Comparison of ENCODE assay signal across 9 mouse cellular contexts in genomic region chr10:120478164-120478563, GRCm38 (mm10). TPM values are rescaled to one million over a fixed set of nuclear protein-coding genes. Genes with fewer than 3 reads are reported as not detected.
DNase-seq lines count a peak whose midpoint lies in the region; ATAC-seq and TF ChIP-seq lines count a peak whose summit lies in the region.
"Had no signal": no experiment of that assay in that cellular context is flagged by ENCODE, and none has a peak within 500 bp of the region (broad histone marks: within the 10 kb centered on the region; RNA-seq: fewer than 3 reads in every experiment).

No protein-coding gene starts in this region.

- H3K4me1 ChIP-seq in heart, embryonic 16.5 days (ENCODE audit: control insufficient read depth, insufficient read depth, low read length): peaks cover 4% of the 10 kb centered on the region; the same call in 1 of the 2 replicates
- peaks cover 11% of the 10 kb centered on the region for H3K4me1 ChIP-seq in limb, embryonic 12.5 days (replicated peaks)
- peaks cover 25% of the 10 kb centered on the region for H3K4me1 ChIP-seq in neural tube, embryonic 12.5 days

- no peak for TF ChIP-seq POLR2A in brain, embryonic 14.5 days (IDR thresholded peaks at IDR 0.05; ENCODE audit: borderline replicate concordance, extremely low read depth, insufficient read depth, insufficient read length, poor library complexity, severe bottlenecking)

- H3K9me3 ChIP-seq in heart, embryonic 16.5 days (replicated peaks; ENCODE audit: control insufficient read depth, low read length): no peaks in the 10 kb centered on the region
- H3K9me3 ChIP-seq in limb, embryonic 12.5 days: no peaks in the 10 kb centered on the region
- no peaks in the 10 kb centered on the region for H3K9me3 ChIP-seq in neural tube, embryonic 12.5 days

- H3K36me3 ChIP-seq in heart, embryonic 16.5 days (ENCODE audit: control insufficient read depth, insufficient read depth): no peaks in the 10 kb centered on the region
- H3K36me3 ChIP-seq in limb, embryonic 12.5 days: no peaks in the 10 kb centered on the region
- no peaks in the 10 kb centered on the region for H3K36me3 ChIP-seq in neural tube, embryonic 12.5 days

- no peak for DNase-seq in gastrocnemius, adult 2 months
- no peak for DNase-seq in gastrocnemius, adult 8-10 months (ENCODE audit: low spot score in 2 of 2)
- peak; percentile 77 for DNase-seq in brain, embryonic 14.5 days (ENCODE audit: low read depth)
- no peak for DNase-seq in thymus, postnatal 36 days
- DNase-seq in thymus, postnatal 14 days: no peak

- intact Hi-C loops in gastrocnemius, adult 2 months (cut with DNase I): loop anchor here (10.0 kb wide), 1 partner anchor 53 kb away; no protein-coding TSS in a partner anchor

- TF ChIP-seq CTCF in gastrocnemius, adult 2 months (IDR thresholded peaks at IDR 0.05): no peak
- no peak for TF ChIP-seq CTCF in brain, embryonic 14.5 days (IDR thresholded peaks at IDR 0.05; ENCODE audit: borderline replicate concordance, extremely low read depth, insufficient read depth, insufficient read length)

- peak overlapping the region; percentile 100 for H3K4me2 ChIP-seq in heart, embryonic 16.5 days (ENCODE audit: low read depth, low read length)
- H3K4me2 ChIP-seq in limb, embryonic 12.5 days: peak overlapping the region; percentile 88
- peak overlapping the region; percentile 96 for H3K4me2 ChIP-seq in neural tube, embryonic 12.5 days (replicated peaks)

- H3K9ac ChIP-seq in heart, embryonic 16.5 days (ENCODE audit: low read length): peak overlapping the region; percentile 16; the same call in 1 of the 2 replicates
- H3K9ac ChIP-seq in limb, embryonic 12.5 days (replicated peaks): peak overlapping the region; percentile 18; the same call in 1 of the 2 replicates
- no peak overlapping the region for H3K9ac ChIP-seq in neural tube, embryonic 12.5 days

- no peak overlapping the region for H3K27ac ChIP-seq in gastrocnemius, adult 2 months
- no peak overlapping the region for H3K27ac ChIP-seq in heart, embryonic 16.5 days (ENCODE audit: low read length)
- H3K27ac ChIP-seq in limb, embryonic 12.5 days: peak overlapping the region; percentile 99
- no peak overlapping the region for H3K27ac ChIP-seq in neural tube, embryonic 12.5 days

- no peak for ATAC-seq in heart, embryonic 16.5 days (replicated peaks; ENCODE audit: extremely low read depth, insufficient read depth, low FRiP score)
- ATAC-seq in limb, embryonic 12.5 days (ENCODE audit: insufficient number of reproducible peaks, insufficient read depth, low FRiP score, low TSS enrichment, low read depth): 0 out of 2 replicates have a peak, but pooled peaks have one; percentile 49
- ATAC-seq in neural tube, embryonic 12.5 days (ENCODE audit: low FRiP score, low read depth): no peak

- WGBS in heart, embryonic 16.5 days: 1% methylated on average over 16 of the region's 16 CpGs
- WGBS in limb, embryonic 12.5 days: under 1% methylated on average over 16 of the region's 16 CpGs
- WGBS in neural tube, embryonic 12.5 days: under 1% methylated on average over 16 of the region's 16 CpGs

- no peaks in the 10 kb centered on the region for H3K27me3 ChIP-seq in heart, embryonic 16.5 days (ENCODE audit: control insufficient read depth, insufficient read depth, low read length)
- no peaks in the 10 kb centered on the region for H3K27me3 ChIP-seq in limb, embryonic 12.5 days
- no peaks in the 10 kb centered on the region for H3K27me3 ChIP-seq in neural tube, embryonic 12.5 days (replicated peaks)

- peak overlapping the region; percentile 5; the same call in 1 of the 2 replicates for H3K4me3 ChIP-seq in gastrocnemius, adult 2 months
- H3K4me3 ChIP-seq in heart, embryonic 16.5 days (ENCODE audit: low read length): peak overlapping the region; percentile 69
- peak overlapping the region; percentile 97 for H3K4me3 ChIP-seq in limb, embryonic 12.5 days (replicated peaks)
- no peak overlapping the region for H3K4me3 ChIP-seq in neural tube, embryonic 12.5 days

RNA-seq across cellular contexts. Expression of gene Hmga2, which starts 1.9 kb away (rescaled TPM):
- under 1 TPM in 1 of 2 experiments, not detected in 1; 0.10 TPM for total RNA-seq in gastrocnemius, adult 2 months (2021)
- under 1 TPM in 3 of 4 experiments, not detected in 1; 0.07 to 0.17 (median 0.08) TPM for total RNA-seq in gastrocnemius, adult 8-10 months (2022)
- 8.1 and 9.0 TPM in 2 replicates for polyA plus RNA-seq in brain, embryonic 14.5 days (2012; rRNA removed)
- polyA plus RNA-seq in heart, embryonic 16.5 days (2015; fragmentation: Nextera tagmentation; extraction: Ambion mirVana): 1.8 and 2.2 TPM in 2 replicates
- polyA plus RNA-seq in limb, embryonic 12.5 days (2016; fragmentation: Nextera tagmentation; extraction: Ambion mirVana): 128 and 132 TPM in 2 replicates
- polyA plus RNA-seq in neural tube, embryonic 12.5 days (2016; fragmentation: Nextera tagmentation; extraction: Ambion mirVana): 24.7 and 29.9 TPM in 2 replicates
- polyA plus RNA-seq: spleen, adult 2 months had no signal
